Mouse (Mus musculus) bone marrow, adult 2 months (tissue): ENCODE measurements at regions not wholly inside any gene's neighbourhood (a gene's known extent, or its start where the extent isn't known, plus 50 kb on each side); places are given as distances from the start of the nearest gene placed in this dataset.

Experiments used
- CTCF ChIP-seq: fragments of 200-500 bp; IDR thresholded peaks from 2 replicates; pipeline ENCODE4 v1.5.1; 2011; ENCODE audit warnings: low read length, control low read depth; ENCODE audit not compliant: control insufficient read depth, insufficient read depth
- POLR2A ChIP-seq: fragments of 200-500 bp; IDR thresholded peaks from 2 replicates; pipeline ENCODE4 v1.6.1; 2011; ENCODE audit warnings: low read depth, mild to moderate bottlenecking, control low read depth, low read length, borderline replicate concordance; ENCODE audit not compliant: control insufficient read depth

DNA sequence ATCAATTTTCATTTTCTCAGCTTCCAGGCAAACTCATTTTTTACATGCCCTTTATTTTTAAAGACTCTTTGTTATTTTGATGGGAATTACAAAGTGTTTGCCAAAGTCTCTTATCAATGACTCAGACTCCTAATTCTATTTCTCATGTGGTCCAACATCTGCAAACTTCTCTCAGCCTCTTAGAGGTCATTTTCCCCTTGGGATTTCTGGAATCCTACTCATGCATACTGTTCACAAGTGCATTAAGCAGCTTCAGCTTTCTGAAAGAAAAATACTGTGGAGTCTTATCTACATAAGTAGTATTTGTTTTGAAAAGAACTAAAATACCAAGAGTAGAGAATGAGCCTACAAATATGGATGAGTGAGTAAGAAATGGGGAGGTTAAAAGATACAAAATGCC, 116.8 kb downstream of the Fzd1 start:
- TF ChIP-seq CTCF: no peak
- TF ChIP-seq POLR2A: no peak
